Mouse (Mus musculus): ENCODE measurements around the gene Obox1. TPM values are rescaled to one million over a fixed set of nuclear protein-coding genes. Genes with fewer than 3 reads are reported as not detected.

Gene Obox1
- total RNA-seq (2023): not detected

DNA sequence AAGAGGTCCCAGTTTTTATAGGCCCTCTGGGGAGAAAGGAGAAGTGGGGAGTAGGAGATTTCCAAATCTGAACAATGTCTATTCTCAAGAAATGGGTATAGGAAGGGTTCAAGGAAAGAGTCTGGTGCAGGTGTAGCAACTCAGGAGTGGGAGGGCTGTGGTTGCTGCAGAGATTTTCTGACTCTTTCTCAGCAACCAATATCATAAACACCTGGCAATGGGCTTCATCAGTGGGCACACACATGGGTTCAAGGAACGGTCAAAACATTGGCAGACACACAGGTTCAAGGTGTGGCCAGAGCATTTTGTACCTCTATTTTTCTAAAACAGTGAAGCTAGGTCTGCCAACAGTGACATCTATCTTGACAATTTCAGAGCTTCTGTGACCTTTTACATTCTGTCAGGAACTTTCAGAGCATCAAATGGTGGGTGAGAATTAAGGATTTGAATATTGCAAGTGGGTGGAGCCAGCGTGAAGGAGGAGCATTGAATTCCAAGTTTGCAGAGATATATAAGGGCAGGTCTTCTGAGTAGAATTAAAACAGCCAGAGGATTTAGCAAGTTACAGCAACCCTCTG lies at the start of gene Obox1, which contains the start of gene Obox2:
Obox1 (plus strand) TSS at position 528 of the 578 bp plus-strand sequence.
Obox2 (plus strand) TSS at position 301 of the 578 bp plus-strand sequence.

Other genes starting within 250 kb of the Obox1 start
- not detected for gene Obox2, start 227 bp upstream of the Obox1 start, total RNA-seq (2023)

Data from neutrophil, adult 83 days (primary cell).